Comparison of ENCODE assay signal across 8 mouse cellular contexts in genomic region chr9:62497135-62498092, GRCm38 (mm10). TPM values are rescaled to one million over a fixed set of nuclear protein-coding genes. Genes with fewer than 3 reads are reported as not detected.
A peak's percentile ranks its signal among the peaks of the same experiment; 100 is the strongest.
DNase-seq lines count a peak whose midpoint lies in the region; ATAC-seq and TF ChIP-seq lines count a peak whose summit lies in the region.

No protein-coding gene starts in this region.

- no peak for DNase-seq in heart, adult 8-10 months (ENCODE audit: low spot score)
- no peak for DNase-seq in midbrain, embryonic 14.5 days
- no peak for DNase-seq in embryo, embryonic 10 days (ENCODE audit: low spot score)
- DNase-seq in frontal cortex, postnatal 25 days (ENCODE audit: low spot score in 2 of 2): no peak
- no peak for DNase-seq in gastrocnemius, postnatal 36 days

- H3K9ac ChIP-seq in heart, embryonic 13.5 days: no peak overlapping the region
- 0 out of 2 replicates have a peak overlapping the region, but pooled peaks have one; percentile 16 for H3K9ac ChIP-seq in midbrain, embryonic 14.5 days (replicated peaks; ENCODE audit: low read length)

- WGBS in heart, embryonic 13.5 days: 55% methylated on average over 18 of the region's 18 CpGs
- WGBS in midbrain, embryonic 14.5 days: 76% methylated on average over 18 of the region's 18 CpGs

- peaks cover 15% of the 10 kb centered on the region for H3K4me1 ChIP-seq in heart, embryonic 13.5 days
- peaks cover 83% of the 10 kb centered on the region for H3K4me1 ChIP-seq in E14TG2a.4 (replicated peaks; ENCODE audit: low read depth, low read length)
- H3K4me1 ChIP-seq in midbrain, embryonic 14.5 days (ENCODE audit: control insufficient read depth, insufficient read depth, low read length): no peaks in the 10 kb centered on the region

- H3K36me3 ChIP-seq in heart, embryonic 13.5 days: no peaks in the 10 kb centered on the region
- no peaks in the 10 kb centered on the region for H3K36me3 ChIP-seq in E14TG2a.4 (ENCODE audit: insufficient read depth, low read length)
- no peaks in the 10 kb centered on the region for H3K36me3 ChIP-seq in midbrain, embryonic 14.5 days (ENCODE audit: control insufficient read depth, insufficient read depth, low read length)

- no peak overlapping the region for H3K4me3 ChIP-seq in heart, embryonic 13.5 days
- H3K4me3 ChIP-seq in E14TG2a.4 (replicated peaks; ENCODE audit: low read length): peak overlapping the region; percentile 55
- no peak overlapping the region for H3K4me3 ChIP-seq in midbrain, embryonic 14.5 days (replicated peaks; ENCODE audit: low read depth, low read length)

- no peak for TF ChIP-seq CTCF in E14TG2a.4 (conservative IDR thresholded peaks at IDR 0.05; ENCODE audit: low read length)

- no peak overlapping the region for H3K4me2 ChIP-seq in heart, embryonic 13.5 days
- H3K4me2 ChIP-seq in midbrain, embryonic 14.5 days (ENCODE audit: low read length): no peak overlapping the region

- ATAC-seq in heart, embryonic 13.5 days (ENCODE audit: extremely low read depth, insufficient number of reproducible peaks, low FRiP score, low TSS enrichment): no peak
- peak; percentile 35 for ATAC-seq in granulocyte monocyte progenitor cell, adult 5-6 weeks (replicated peaks; ENCODE audit: poor library complexity, severe bottlenecking)
- no peak for ATAC-seq in midbrain, embryonic 14.5 days (ENCODE audit: low FRiP score, low TSS enrichment)

- H3K27me3 ChIP-seq in heart, embryonic 13.5 days (replicated peaks): no peaks in the 10 kb centered on the region; the same call in 1 of the 2 replicates
- H3K27me3 ChIP-seq in E14TG2a.4 (ENCODE audit: insufficient read depth, low read length): no peaks in the 10 kb centered on the region
- no peaks in the 10 kb centered on the region for H3K27me3 ChIP-seq in midbrain, embryonic 14.5 days (ENCODE audit: control insufficient read depth, insufficient read depth, low read length)

- intact Hi-C loops in gastrocnemius, postnatal 36 days (cut with DNase I): no loop called here

- no peaks in the 10 kb centered on the region for H3K9me3 ChIP-seq in heart, embryonic 13.5 days
- no peaks in the 10 kb centered on the region for H3K9me3 ChIP-seq in E14TG2a.4 (ENCODE audit: low read length)
- no peaks in the 10 kb centered on the region for H3K9me3 ChIP-seq in midbrain, embryonic 14.5 days (ENCODE audit: control insufficient read depth, low read length)

- H3K27ac ChIP-seq in heart, embryonic 13.5 days (replicated peaks): peak overlapping the region; percentile 68
- H3K27ac ChIP-seq in midbrain, embryonic 14.5 days (replicated peaks; ENCODE audit: low read depth, low read length): peak overlapping the region; percentile 33; the same call in 1 of the 2 replicates

RNA-seq across cellular contexts. Expression of gene Coro2b, which starts 39.4 kb away (rescaled TPM):
- polyA plus RNA-seq in heart, embryonic 13.5 days (2015; fragmentation: Nextera tagmentation; extraction: Ambion mirVana): 6.4 and 7.3 TPM in 2 replicates
- total RNA-seq in heart, adult 8-10 months (2022): 10 to 100 TPM in 2 of 4 experiments, 1 to 10 TPM in 2; 8.6 to 12.9 (median 10.1) TPM
- total RNA-seq in granulocyte monocyte progenitor cell, adult 5-6 weeks (2014; fragmentation: Nextera tagmentation): 2.0 TPM in 1 of 2 replicates, not detected in the other
- not detected in 2 replicates for total RNA-seq in granulocyte monocyte progenitor cell, adult 5-6 weeks (2017)
- 33.2 and 34.5 TPM in 2 replicates for polyA plus RNA-seq in midbrain, embryonic 14.5 days (2014; fragmentation: Nextera tagmentation; extraction: Ambion mirVana)
- total RNA-seq in gastrocnemius, postnatal 36 days (2021): 1 to 10 TPM; 5.5 to 6.8 TPM
